Mouse (Mus musculus): ENCODE data around the gene Trim47. TPM values are rescaled to one million over a fixed set of nuclear protein-coding genes. Genes with fewer than 3 reads are reported as not detected.

Gene Trim47
- polyA plus RNA-seq, 1 experiment from 2014 or later: 31.2 TPM

DNA sequence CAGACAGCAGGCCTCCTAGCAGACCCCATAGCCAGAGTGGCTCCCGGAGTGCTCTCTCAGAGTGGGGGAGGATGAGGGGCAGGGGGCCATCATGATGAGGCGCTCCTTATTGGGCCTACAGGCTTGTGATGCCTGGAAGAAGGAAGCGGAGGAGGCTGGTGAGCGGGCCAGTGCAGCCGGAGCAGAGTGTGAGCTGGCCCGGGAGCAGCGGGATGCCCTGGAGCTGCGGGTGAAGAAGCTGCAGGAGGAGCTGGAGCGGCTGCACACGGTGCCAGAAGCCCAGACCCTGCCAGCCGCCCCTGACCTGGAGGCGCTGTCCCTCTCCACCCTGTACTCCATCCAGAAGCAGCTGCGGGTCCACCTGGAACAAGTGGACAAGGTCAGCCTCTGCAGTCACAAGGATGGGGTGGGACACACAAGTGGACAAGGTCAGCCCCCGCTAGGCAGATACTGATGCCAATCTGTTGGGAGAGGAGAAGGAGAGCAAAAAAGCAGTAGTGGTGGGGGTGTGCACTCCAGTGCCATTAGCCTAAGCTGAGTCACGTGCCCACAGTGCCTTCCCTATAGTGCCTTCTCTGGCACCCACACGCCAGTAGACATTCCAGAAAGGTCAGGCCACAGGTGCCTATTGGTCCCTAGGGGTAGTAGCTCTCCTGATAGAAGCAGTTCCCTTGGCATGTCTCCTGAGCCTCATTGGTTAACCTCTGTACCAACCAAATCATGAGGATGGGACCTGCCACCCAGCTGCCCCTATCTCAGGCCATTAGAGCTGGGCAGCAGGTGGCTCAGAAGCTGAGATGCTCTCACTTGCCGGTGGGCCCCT is 67.9 kb downstream of the Trim47 start:
- Histone ChIP-seq H3K9ac (replicated peaks; ENCODE audit: low read length) (no peak overlapping the region), H3K4me2 (replicated peaks; ENCODE audit: low read depth, low read length) (no peak overlapping the region), H3K27me3 (ENCODE audit: insufficient read depth, low read length) (no peaks in the 10 kb centered on the region), H3K4me1 (ENCODE audit: insufficient read depth, low read length) (no peaks in the 10 kb centered on the region), H3K27ac (ENCODE audit: low read length) (no peak overlapping the region), H3K4me3 (ENCODE audit: low read length) (no peak overlapping the region), H3K36me3 (ENCODE audit: insufficient read depth, low read length) (peaks cover 76% of the 10 kb centered on the region), H3K9me3 (ENCODE audit: low read length) (no peaks in the 10 kb centered on the region)
- 0 out of 2 replicates have a peak, but pooled peaks have one; percentile 17 for ATAC-seq (ENCODE audit: low FRiP score, low TSS enrichment)
- 87% methylated on average over 16 of the region's 17 CpGs for WGBS

GRCm38 (mm10) chr11:116058022-116058614 is 68.9 kb downstream of the Trim47 start:
- no peaks in the 10 kb centered on the region for H3K4me1 ChIP-seq (ENCODE audit: insufficient read depth, low read length)
- no peak overlapping the region for H3K27ac ChIP-seq (ENCODE audit: low read length)
- no peaks in the 10 kb centered on the region for H3K27me3 ChIP-seq (ENCODE audit: insufficient read depth, low read length)
- ATAC-seq (ENCODE audit: low FRiP score, low TSS enrichment): no peak
- H3K36me3 ChIP-seq (ENCODE audit: insufficient read depth, low read length): peaks cover 85% of the 10 kb centered on the region
- WGBS: 73% methylated on average over 12 of the region's 12 CpGs
- H3K9ac ChIP-seq (replicated peaks; ENCODE audit: low read length): no peak overlapping the region
- no peak overlapping the region for H3K4me3 ChIP-seq (ENCODE audit: low read length)
- no peak overlapping the region for H3K4me2 ChIP-seq (replicated peaks; ENCODE audit: low read depth, low read length)
- no peaks in the 10 kb centered on the region for H3K9me3 ChIP-seq (ENCODE audit: low read length)

GRCm38 (mm10) chr11:116057237-116057881 is 69.7 kb downstream of the Trim47 start:
- no peak overlapping the region for H3K4me2 ChIP-seq (replicated peaks; ENCODE audit: low read depth, low read length)
- no peaks in the 10 kb centered on the region for H3K27me3 ChIP-seq (ENCODE audit: insufficient read depth, low read length)
- ATAC-seq (ENCODE audit: low FRiP score, low TSS enrichment): no peak
- H3K9ac ChIP-seq (replicated peaks; ENCODE audit: low read length): no peak overlapping the region
- H3K4me1 ChIP-seq (ENCODE audit: insufficient read depth, low read length): no peaks in the 10 kb centered on the region
- peaks cover 93% of the 10 kb centered on the region for H3K36me3 ChIP-seq (ENCODE audit: insufficient read depth, low read length)
- no peak overlapping the region for H3K4me3 ChIP-seq (ENCODE audit: low read length)
- WGBS: 88% methylated on average over 4 of the region's 4 CpGs
- H3K27ac ChIP-seq (ENCODE audit: low read length): no peak overlapping the region
- no peaks in the 10 kb centered on the region for H3K9me3 ChIP-seq (ENCODE audit: low read length)

DNA sequence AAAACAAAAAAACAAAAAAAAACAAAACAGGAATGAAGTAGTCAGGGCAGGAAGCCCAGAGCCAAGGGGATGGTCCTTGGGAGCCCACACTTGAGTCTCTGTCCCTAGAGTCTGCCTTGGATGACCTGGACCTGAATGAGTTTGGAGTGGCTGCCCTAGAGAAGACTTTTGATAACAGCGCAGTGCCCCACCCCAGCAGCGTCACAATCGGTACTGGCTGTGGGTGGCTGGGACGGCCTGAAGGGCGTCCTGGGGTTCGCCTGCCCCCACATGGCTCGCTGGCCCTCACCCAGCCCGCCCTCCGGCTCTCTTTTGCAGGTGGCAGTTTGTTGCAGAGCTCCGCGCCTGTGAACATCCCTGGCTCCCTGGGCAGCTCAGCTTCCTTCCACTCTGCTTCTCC is 71.1 kb downstream of the Trim47 start:
- Histone ChIP-seq H3K9me3 (ENCODE audit: low read length) (no peaks in the 10 kb centered on the region), H3K4me2 (replicated peaks; ENCODE audit: low read depth, low read length) (no peak overlapping the region), H3K27ac (ENCODE audit: low read length) (no peak overlapping the region), H3K4me1 (ENCODE audit: insufficient read depth, low read length) (no peaks in the 10 kb centered on the region), H3K36me3 (ENCODE audit: insufficient read depth, low read length) (peaks cover 92% of the 10 kb centered on the region), H3K4me3 (ENCODE audit: low read length) (no peak overlapping the region), H3K27me3 (ENCODE audit: insufficient read depth, low read length) (no peaks in the 10 kb centered on the region), H3K9ac (replicated peaks; ENCODE audit: low read length) (no peak overlapping the region)
- WGBS: 94% methylated on average over 11 of the region's 11 CpGs
- ATAC-seq (ENCODE audit: low FRiP score, low TSS enrichment): no peak

Other genes with a start within 250 kb of the Trim47 start
- gene Smim5, start 227.2 kb downstream of the Trim47 start, polyA plus RNA-seq (2015; fragmentation: Nextera tagmentation; extraction: Ambion mirVana): 4.7 and 5.0 TPM in 2 replicates
- 11.8 and 12.8 TPM in 2 replicates for gene Smim6, start 215.2 kb downstream of the Trim47 start, polyA plus RNA-seq (2015; fragmentation: Nextera tagmentation; extraction: Ambion mirVana)
- 35.9 and 38.9 TPM in 2 replicates for gene Sap30bp, start 193.9 kb downstream of the Trim47 start, polyA plus RNA-seq (2015; fragmentation: Nextera tagmentation; extraction: Ambion mirVana)
- gene Recql5, start 193.7 kb downstream of the Trim47 start, polyA plus RNA-seq (2015; fragmentation: Nextera tagmentation; extraction: Ambion mirVana): 25.3 and 26.9 TPM in 2 replicates
- 2.5 and 3.4 TPM in 2 replicates for gene Itgb4, start 152.5 kb downstream of the Trim47 start, polyA plus RNA-seq (2015; fragmentation: Nextera tagmentation; extraction: Ambion mirVana)
- 222 and 240 TPM in 2 replicates for gene Galk1, start 114.5 kb downstream of the Trim47 start, polyA plus RNA-seq (2015; fragmentation: Nextera tagmentation; extraction: Ambion mirVana)
- 1,676 and 1,744 TPM in 2 replicates for gene H3f3b, start 99.2 kb downstream of the Trim47 start, polyA plus RNA-seq (2015; fragmentation: Nextera tagmentation; extraction: Ambion mirVana)
- 41.2 and 46.6 TPM in 2 replicates for gene Unk, start 96.9 kb downstream of the Trim47 start, polyA plus RNA-seq (2015; fragmentation: Nextera tagmentation; extraction: Ambion mirVana)
- 1.00 and 1.4 TPM in 2 replicates for gene Unc13d, start 49.2 kb downstream of the Trim47 start, polyA plus RNA-seq (2015; fragmentation: Nextera tagmentation; extraction: Ambion mirVana)
- gene Wbp2, start 40.2 kb downstream of the Trim47 start, polyA plus RNA-seq (2015; fragmentation: Nextera tagmentation; extraction: Ambion mirVana): 99.4 and 123 TPM in 2 replicates
- gene Trim65, start 3.9 kb upstream of the Trim47 start, polyA plus RNA-seq (2015; fragmentation: Nextera tagmentation; extraction: Ambion mirVana): 4.9 and 6.3 TPM in 2 replicates
- gene Mrpl38, start 11.7 kb upstream of the Trim47 start, polyA plus RNA-seq (2015; fragmentation: Nextera tagmentation; extraction: Ambion mirVana): 119 and 120 TPM in 2 replicates
- 38.7 and 45.6 TPM in 2 replicates for gene Fbf1, start 41.0 kb upstream of the Trim47 start, polyA plus RNA-seq (2015; fragmentation: Nextera tagmentation; extraction: Ambion mirVana)
- 85.0 and 85.9 TPM in 2 replicates for gene Ten1, start 71.6 kb upstream of the Trim47 start, polyA plus RNA-seq (2015; fragmentation: Nextera tagmentation; extraction: Ambion mirVana)
- gene Acox1, start 71.8 kb upstream of the Trim47 start, polyA plus RNA-seq (2015; fragmentation: Nextera tagmentation; extraction: Ambion mirVana): 46.1 and 48.8 TPM in 2 replicates
- gene Evpl, start 110.9 kb upstream of the Trim47 start, polyA plus RNA-seq (2015; fragmentation: Nextera tagmentation; extraction: Ambion mirVana): 3.5 and 4.1 TPM in 2 replicates
- 95.9 and 96.7 TPM in 2 replicates for gene Srp68, start 147.0 kb upstream of the Trim47 start, polyA plus RNA-seq (2015; fragmentation: Nextera tagmentation; extraction: Ambion mirVana)
- gene Galr2, start 153.7 kb upstream of the Trim47 start, polyA plus RNA-seq (2015; fragmentation: Nextera tagmentation; extraction: Ambion mirVana): 0.14 and 0.19 TPM in 2 replicates
- gene Exoc7, start 180.0 kb upstream of the Trim47 start, polyA plus RNA-seq (2015; fragmentation: Nextera tagmentation; extraction: Ambion mirVana): 71.5 and 72.5 TPM in 2 replicates
- 2.7 and 3.5 TPM in 2 replicates for gene Foxj1, start 208.2 kb upstream of the Trim47 start, polyA plus RNA-seq (2015; fragmentation: Nextera tagmentation; extraction: Ambion mirVana)

Measured in kidney, embryonic 16.5 days (tissue).